9 mouse cellular contexts compared by ENCODE assay signal in genomic region chr15:84223423-84223822, GRCm38 (mm10). TPM values are rescaled to one million over a fixed set of nuclear protein-coding genes. Genes with fewer than 3 reads are reported as not detected.
DNase-seq lines count a peak whose midpoint lies in the region; ATAC-seq and TF ChIP-seq lines count a peak whose summit lies in the region.
"Had no signal": no experiment of that assay in that cellular context is flagged by ENCODE, and none has a peak within 500 bp of the region (broad histone marks: within the 10 kb centered on the region; RNA-seq: fewer than 3 reads in every experiment).

No protein-coding gene starts in this region.

- peak; percentile 20; the same call in 1 of the 2 replicates for TF ChIP-seq CTCF in liver, embryonic 14.5 days (IDR thresholded peaks at IDR 0.05; ENCODE audit: low read depth)

- no peak overlapping the region for H3K27ac ChIP-seq in liver, embryonic 14.5 days
- peak overlapping the region; percentile 66 for H3K27ac ChIP-seq in midbrain, embryonic 13.5 days

- H3K36me3 ChIP-seq in liver, embryonic 14.5 days (replicated peaks; ENCODE audit: control insufficient read depth, insufficient read depth, low read depth): no peaks in the 10 kb centered on the region
- no peaks in the 10 kb centered on the region for H3K36me3 ChIP-seq in midbrain, embryonic 13.5 days

- DNase-seq in frontal cortex, postnatal 10 days (ENCODE audit: low spot score in 2 of 2): no peak
- no peak for DNase-seq in liver, embryonic 14.5 days (ENCODE audit: low read depth in 3 of 3, low spot score in 3 of 3)
- no peak for DNase-seq in liver
- peak; percentile 42 for DNase-seq in embryo, embryonic 9.5 days (ENCODE audit: extremely low spot score)
- no peak for DNase-seq in thymus, postnatal 10 days (ENCODE audit: low spot score in 2 of 2)
- no peak for DNase-seq in urinary bladder, postnatal 14 days (ENCODE audit: low spot score)
- DNase-seq: lung, postnatal 4 days had no signal

- no peak overlapping the region for H3K4me2 ChIP-seq in liver, embryonic 14.5 days (ENCODE audit: low read depth)
- H3K4me2 ChIP-seq in midbrain, embryonic 13.5 days (replicated peaks): no peak overlapping the region

- peak; percentile 93 for ATAC-seq in frontal cortex, adult (ENCODE audit: low TSS enrichment)
- no peak for ATAC-seq in liver, embryonic 14.5 days (ENCODE audit: insufficient read depth)
- 0 out of 2 replicates have a peak, but pooled peaks have one; percentile 13 for ATAC-seq in midbrain, embryonic 13.5 days

- no peak overlapping the region for H3K4me3 ChIP-seq in liver, embryonic 14.5 days (ENCODE audit: insufficient read depth in 1 of 2, low read depth in 2 of 2, low read length in 2 of 2)
- H3K4me3 ChIP-seq in midbrain, embryonic 13.5 days (replicated peaks): no peak overlapping the region

- H3K27me3 ChIP-seq in liver, embryonic 14.5 days (ENCODE audit: control insufficient read depth, insufficient read depth, low read length): no peaks in the 10 kb centered on the region; the same call in 1 of the 2 replicates
- H3K27me3 ChIP-seq in midbrain, embryonic 13.5 days: no peaks in the 10 kb centered on the region

- WGBS in liver, embryonic 14.5 days (ENCODE audit: insufficient replicate concordance): 41% methylated on average over 6 of the region's 6 CpGs
- WGBS in midbrain, embryonic 13.5 days: 24% methylated on average over 6 of the region's 6 CpGs

- no peaks in the 10 kb centered on the region for H3K9me3 ChIP-seq in liver, embryonic 14.5 days (ENCODE audit: control insufficient read depth, low read length)
- H3K9me3 ChIP-seq in midbrain, embryonic 13.5 days: no peaks in the 10 kb centered on the region

- TF ChIP-seq EP300 in liver, embryonic 14.5 days (IDR thresholded peaks at IDR 0.05; ENCODE audit: low read depth): no peak

- H3K4me1 ChIP-seq in liver, embryonic 14.5 days (replicated peaks; ENCODE audit: control insufficient read depth in 2 of 2, insufficient read depth in 2 of 2, low read length in 1 of 2): no peaks in the 10 kb centered on the region; a peak in 1 of 4 replicates
- H3K4me1 ChIP-seq in midbrain, embryonic 13.5 days (replicated peaks): peaks cover 58% of the 10 kb centered on the region

- no peak overlapping the region for H3K9ac ChIP-seq in liver, embryonic 14.5 days (replicated peaks)
- H3K9ac ChIP-seq in midbrain, embryonic 13.5 days (replicated peaks): no peak overlapping the region

RNA-seq across cellular contexts. Expression of gene Parvb, which starts 8.4 kb away (rescaled TPM):
- polyA plus RNA-seq in liver, embryonic 14.5 days (2012; rRNA removed): 21.6 and 22.6 TPM in 2 replicates
- 7.3 and 11.4 TPM in 2 replicates for polyA plus RNA-seq in liver, embryonic 14.5 days (2014; fragmentation: Nextera tagmentation; extraction: Ambion mirVana)
- 4.7 and 6.2 TPM in 2 replicates for polyA plus RNA-seq in midbrain, embryonic 13.5 days (2015; fragmentation: Nextera tagmentation; extraction: Ambion mirVana)

RNA-seq across cellular contexts. Expression of gene Samm50, which starts 31.4 kb away (rescaled TPM):
- polyA plus RNA-seq in liver, embryonic 14.5 days (2012; rRNA removed): 7.5 and 12.3 TPM in 2 replicates
- 49.3 and 51.8 TPM in 2 replicates for polyA plus RNA-seq in liver, embryonic 14.5 days (2014; fragmentation: Nextera tagmentation; extraction: Ambion mirVana)
- 83.1 and 85.9 TPM in 2 replicates for polyA plus RNA-seq in midbrain, embryonic 13.5 days (2015; fragmentation: Nextera tagmentation; extraction: Ambion mirVana)

RNA-seq across cellular contexts. Expression of gene Pnpla3, which starts 55.8 kb away (rescaled TPM):
- 4.0 TPM in 2 replicates for polyA plus RNA-seq in liver, embryonic 14.5 days (2012; rRNA removed)
- 0.66 and 0.72 TPM in 2 replicates for polyA plus RNA-seq in liver, embryonic 14.5 days (2014; fragmentation: Nextera tagmentation; extraction: Ambion mirVana)
- polyA plus RNA-seq in midbrain, embryonic 13.5 days (2015; fragmentation: Nextera tagmentation; extraction: Ambion mirVana): 4.1 and 4.5 TPM in 2 replicates
